Mouse (Mus musculus) spleen, adult 2 months (tissue): ENCODE data around the gene Hs2st1.

Source experiments
- CTCF ChIP-seq: fragments of 200-500 bp; IDR thresholded peaks from 2 replicates; pipeline ENCODE4 v1.5.1; 2011; ENCODE audit warnings: mild to moderate bottlenecking, inconsistent platforms; ENCODE audit not compliant: insufficient read depth, insufficient read length, insufficient replicate concordance; ENCODE audit errors: extremely low read depth
- POLR2A ChIP-seq: fragments of 200-500 bp; IDR thresholded peaks from 2 replicates; pipeline ENCODE4 v1.6.1; 2011; ENCODE audit warnings: low read depth, low read length, inconsistent platforms

DNA sequence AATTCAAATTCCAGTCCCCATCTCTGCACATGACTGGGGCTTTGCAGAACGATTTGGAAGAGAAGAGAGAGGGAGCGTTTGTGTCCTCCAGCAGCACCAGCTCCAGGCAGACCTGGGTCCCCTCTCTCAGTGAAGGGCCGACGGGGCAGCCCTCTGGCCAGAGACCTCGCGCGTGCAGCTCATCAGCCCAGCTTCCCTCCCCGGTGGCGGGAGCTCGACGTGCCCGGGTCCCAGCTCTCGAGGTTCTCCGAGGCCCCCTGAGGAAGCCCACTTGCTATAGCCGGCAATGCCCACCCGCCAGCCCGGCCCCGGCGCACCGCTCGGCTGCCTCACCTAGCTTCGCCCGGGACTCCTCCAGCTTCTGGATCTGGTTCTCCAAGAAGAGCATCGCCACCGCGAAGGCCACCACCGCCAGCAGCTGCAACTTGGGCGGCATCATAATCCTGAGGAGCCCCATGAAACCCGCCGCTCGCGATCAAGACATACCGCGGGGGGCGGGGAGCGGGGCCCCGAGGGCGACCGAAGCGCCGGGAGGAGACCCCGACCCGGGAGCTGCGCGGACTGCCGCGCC is 495 bp downstream of the Hs2st1 start:
- TF ChIP-seq CTCF (no peak), POLR2A (no peak)
